Mouse (Mus musculus) embryonic facial prominence, embryonic 14.5 days (tissue): ENCODE results near the gene Ccdc187. TPM values are rescaled to one million over a fixed set of nuclear protein-coding genes. Genes with fewer than 3 reads are reported as not detected.
A peak's percentile ranks its signal among the peaks of the same experiment; 100 is the strongest.

Experiments used
- ATAC-seq: fragments of 200-750 bp; cut with Nextera tagmentation; 2 replicates; pipeline ENCODE4 v1.8.0; 2017; ENCODE audit warnings: low read depth, moderate number of reproducible peaks, moderate TSS enrichment
- DNase-seq: peaks from one replicate; pipeline ENCODE4 v3.0.0-alpha.2; 2015; ENCODE audit warnings: low spot score
- H3K27ac ChIP-seq: fragments of 300-500 bp; sonication (generic); replicated peaks from 2 replicates; pipeline ENCODE4 v1.5.1; 2014; ENCODE audit warnings: low read depth, mild to moderate bottlenecking, low read length, moderate library complexity
- H3K27me3 ChIP-seq: fragments of 300-500 bp; sonication (generic); replicated peaks from 2 replicates; pipeline ENCODE4 v1.6.1; 2014; ENCODE audit warnings: low read length; ENCODE audit not compliant: control insufficient read depth, insufficient read depth
- H3K36me3 ChIP-seq: fragments of 300-500 bp; sonication (generic); 2 replicates; pipeline ENCODE4 v1.6.1; 2014; ENCODE audit warnings: low read length, mixed read lengths; ENCODE audit not compliant: control insufficient read depth, insufficient read depth
- H3K4me1 ChIP-seq: fragments of 300-500 bp; sonication (generic); 2 replicates; pipeline ENCODE4 v1.6.1; 2014; ENCODE audit warnings: antibody characterized with exemption, low read length; ENCODE audit not compliant: control insufficient read depth, insufficient read depth
- H3K4me2 ChIP-seq: fragments of 300-500 bp; sonication (generic); 2 replicates; pipeline ENCODE4 v1.6.1; 2014; ENCODE audit warnings: low read depth, mild to moderate bottlenecking, low read length, moderate library complexity, mixed read lengths
- H3K4me3 ChIP-seq: fragments of 300-500 bp; sonication (generic); 2 replicates; pipeline ENCODE4 v1.5.1; 2014; ENCODE audit warnings: low read depth, mild to moderate bottlenecking, low read length
- H3K9ac ChIP-seq: fragments of 300-500 bp; sonication (generic); 2 replicates; pipeline ENCODE4 v1.6.1; 2014; ENCODE audit warnings: low read depth, mild to moderate bottlenecking, low read length, moderate library complexity, mixed read lengths
- H3K9me3 ChIP-seq: fragments of 300-500 bp; sonication (generic); 2 replicates; pipeline ENCODE4 v1.6.1; 2016; ENCODE audit warnings: low read length; ENCODE audit not compliant: control insufficient read depth
- WGBS: fragments of 180-500 bp; shearing (Covaris S2); extraction: QIAGEN DNeasy Blood & Tissue Kit; methylation state at CpG from one replicate; pipeline ENCODE4 v1.1.7; 2014; 5-methylcytosine and 5-hydroxymethylcytosine counted together
- polyA plus RNA-seq: library from polyadenylated mRNA; unstranded; fragments of >200 nt; fragmentation: Nextera tagmentation; extraction: Ambion mirVana; gene quantifications from 2 replicates; pipeline ENCODE4 v1.2.1, GENCODE M21; 2014

Ccdc187 gene
- polyA plus RNA-seq, 1 experiment from 2014 or later: 0.28 TPM

GRCm38 (mm10) chr2:26317991-26318672 lies 23.8 kb upstream of the Ccdc187 start:
- Histone ChIP-seq H3K9ac (peak overlapping the region; percentile 91; the same call in 1 of the 2 replicates), H3K4me1 (peaks cover 44% of the 10 kb centered on the region), H3K9me3 (no peaks in the 10 kb centered on the region), H3K4me3 (no peak overlapping the region), H3K36me3 (peaks cover 4% of the 10 kb centered on the region; the same call in 1 of the 2 replicates), H3K27me3 (no peaks in the 10 kb centered on the region), H3K4me2 (peak overlapping the region; percentile 86; the same call in 1 of the 2 replicates), H3K27ac (no peak overlapping the region)
- WGBS: 88% methylated on average over 3 of the region's 3 CpGs
- DNase-seq: no peak
- ATAC-seq: no peak

- ATAC-seq: no peak
Measured at GRCm38 (mm10) chr2:26317371-26317770, 23.0 kb upstream of the Ccdc187 start.

DNA sequence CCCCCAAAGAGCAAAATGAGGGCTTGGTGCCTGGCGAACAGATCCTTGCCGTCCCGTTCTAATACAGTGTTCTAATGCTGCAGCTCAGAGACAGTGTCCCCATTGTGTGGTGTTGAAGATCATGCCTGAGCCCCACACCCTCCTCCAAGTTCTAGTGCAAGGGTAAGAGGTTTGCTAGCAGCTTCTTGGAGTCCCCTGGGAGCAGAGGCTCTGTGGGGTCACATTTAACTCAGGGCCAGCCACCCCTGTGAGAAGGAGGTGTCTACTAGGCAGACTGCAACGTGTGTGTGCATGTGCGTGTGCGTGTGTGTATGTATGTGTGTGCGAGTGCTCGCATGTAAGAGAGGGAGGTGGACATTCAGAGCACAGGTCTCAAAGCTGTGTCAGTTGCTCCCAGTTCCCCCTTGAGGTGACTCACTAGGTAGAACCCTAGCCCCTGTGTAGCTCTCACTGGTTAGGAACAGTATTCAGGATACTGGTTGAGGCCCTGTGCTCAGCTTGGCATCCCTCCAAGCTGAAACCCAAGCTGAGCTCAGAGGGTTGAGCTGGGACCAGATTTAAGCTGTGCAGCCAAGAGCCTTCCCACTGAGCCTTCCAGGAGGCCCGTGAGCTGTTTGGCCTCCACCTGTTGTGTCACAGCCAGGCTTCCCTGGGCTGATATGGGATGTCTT lies 22.4 kb upstream of the Ccdc187 start:
- H3K36me3 ChIP-seq: no peaks in the 10 kb centered on the region; the same call in 1 of the 2 replicates
- WGBS: 36% methylated on average over 9 of the region's 9 CpGs
- peaks cover 44% of the 10 kb centered on the region for H3K4me1 ChIP-seq
- peak overlapping the region; percentile 91 for H3K9ac ChIP-seq
- DNase-seq (peak; percentile 91), ATAC-seq (peak; percentile 66)
- H3K27ac ChIP-seq: peak overlapping the region; percentile 95
- H3K27me3 ChIP-seq: no peaks in the 10 kb centered on the region
- peak overlapping the region; percentile 74 for H3K4me3 ChIP-seq
- H3K4me2 ChIP-seq: peak overlapping the region; percentile 86
- no peaks in the 10 kb centered on the region for H3K9me3 ChIP-seq

More at GRCm38 (mm10) chr2:26317371-26317770, 23.0 kb upstream of the Ccdc187 start:
- Histone ChIP-seq H3K27me3 (no peaks in the 10 kb centered on the region), H3K4me3 (peak overlapping the region; percentile 74; the same call in 1 of the 2 replicates), H3K27ac (peak overlapping the region; percentile 95; the same call in 1 of the 2 replicates), H3K36me3 (no peaks in the 10 kb centered on the region; the same call in 1 of the 2 replicates), H3K9me3 (no peaks in the 10 kb centered on the region), H3K4me1 (peaks cover 44% of the 10 kb centered on the region), H3K9ac (peak overlapping the region; percentile 91), H3K4me2 (peak overlapping the region; percentile 86)
- WGBS: 51% methylated on average over 3 of the region's 3 CpGs
- no peak for DNase-seq

GRCm38 (mm10) chr2:26315925-26316311 lies 21.6 kb upstream of the Ccdc187 start:
- Histone ChIP-seq H3K36me3 (no peaks in the 10 kb centered on the region), H3K4me2 (peak overlapping the region; percentile 86), H3K9ac (peak overlapping the region; percentile 91), H3K27ac (peak overlapping the region; percentile 95), H3K4me3 (peak overlapping the region; percentile 74), H3K4me1 (peaks cover 44% of the 10 kb centered on the region), H3K9me3 (no peaks in the 10 kb centered on the region), H3K27me3 (no peaks in the 10 kb centered on the region)
- DNase-seq (peak; percentile 74), ATAC-seq (peak; percentile 16)
- 3% methylated on average over 10 of the region's 11 CpGs for WGBS

DNA sequence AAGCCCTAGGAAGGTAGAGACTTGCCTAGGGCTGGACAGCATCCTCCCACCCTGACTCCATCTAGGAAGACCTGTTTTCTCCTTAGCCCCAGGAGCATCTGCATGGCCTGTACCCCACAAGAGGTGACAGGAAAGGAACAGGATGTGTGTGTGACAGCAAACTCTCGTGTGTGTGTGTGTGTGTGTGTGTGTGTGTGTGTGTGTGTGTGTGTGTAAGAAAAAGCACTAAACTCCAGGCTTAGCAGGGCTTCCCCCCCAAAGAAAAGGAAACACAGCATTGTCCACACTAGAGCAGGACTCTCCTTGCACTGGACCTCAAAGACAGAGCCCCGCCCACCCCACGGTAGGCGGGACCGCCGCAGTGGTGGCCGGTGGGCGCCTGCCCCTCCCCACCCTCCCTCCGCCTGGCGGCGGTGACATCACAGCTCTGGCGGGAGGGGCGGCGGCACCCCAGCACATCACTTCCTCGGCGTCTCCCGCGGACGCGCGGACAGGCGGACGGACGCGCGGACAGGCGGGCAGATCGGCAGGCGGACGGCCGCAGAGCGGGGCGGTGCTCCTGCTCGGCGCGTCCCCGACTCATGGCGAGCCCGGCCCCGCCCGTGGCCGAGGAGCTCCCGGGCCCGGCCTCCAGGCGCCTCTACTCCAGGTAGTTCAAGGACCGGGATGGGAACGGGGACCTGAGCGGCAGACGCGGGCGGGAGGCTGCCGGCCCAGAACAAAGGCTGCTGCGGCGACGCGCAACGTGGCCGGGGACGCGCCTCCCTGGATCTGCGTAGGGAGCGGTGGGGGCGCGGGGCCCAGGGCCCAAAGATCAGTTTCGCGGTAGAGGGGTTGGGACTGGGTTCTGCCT lies 20.9 kb upstream of the Ccdc187 start, which contains the start of gene Gpsm1:
Gpsm1 (plus strand) TSS at position 444 of the 853 bp plus-strand sequence.
- 1% methylated on average over 12 of the region's 66 CpGs for WGBS
- H3K9ac ChIP-seq: peak within 1 kb of the TSS; percentile 91

GRCm38 (mm10) chr2:26314281-26315071 lies 20.1 kb upstream of the Ccdc187 start:
- peak overlapping the region; percentile 74 for H3K4me3 ChIP-seq
- H3K9me3 ChIP-seq: no peaks in the 10 kb centered on the region
- peak overlapping the region; percentile 86 for H3K4me2 ChIP-seq
- peaks cover 54% of the 10 kb centered on the region for H3K4me1 ChIP-seq
- peak overlapping the region; percentile 95 for H3K27ac ChIP-seq
- H3K9ac ChIP-seq: peak overlapping the region; percentile 91
- ATAC-seq (peak; percentile 7; the same call in 1 of the 2 replicates), DNase-seq (peak; percentile 92)
- no peaks in the 10 kb centered on the region for H3K27me3 ChIP-seq
- H3K36me3 ChIP-seq: no peaks in the 10 kb centered on the region
- WGBS: 18% methylated on average over 13 of the region's 13 CpGs

More for the DNA sequence above, 20.9 kb upstream of the Ccdc187 start, which contains the start of gene Gpsm1:
- DNase-seq: peak; percentile 92
- Histone ChIP-seq H3K27me3 (no peaks in the 10 kb centered on the region), H3K4me1 (peaks cover 46% of the 10 kb centered on the region), H3K9me3 (no peaks in the 10 kb centered on the region), H3K36me3 (no peaks in the 10 kb centered on the region), H3K27ac (peak within 1 kb of the TSS; percentile 95), H3K4me2 (peak within 1 kb of the TSS; percentile 86), H3K4me3 (peak within 1 kb of the TSS; percentile 74)
- peak; percentile 74 for ATAC-seq

GRCm38 (mm10) chr2:26313394-26313793 lies 19.0 kb upstream of the Ccdc187 start:
- H3K4me2 ChIP-seq: no peak overlapping the region
- 79% methylated on average over 1 of the region's 1 CpGs for WGBS
- ATAC-seq: no peak

More at GRCm38 (mm10) chr2:26313394-26313793, 19.0 kb upstream of the Ccdc187 start:
- H3K4me3 ChIP-seq: no peak overlapping the region
- DNase-seq: no peak
- no peak overlapping the region for H3K9ac ChIP-seq
- H3K4me1 ChIP-seq: peaks cover 55% of the 10 kb centered on the region
- no peaks in the 10 kb centered on the region for H3K27me3 ChIP-seq
- H3K27ac ChIP-seq: 0 out of 2 replicates have a peak overlapping the region, but pooled peaks have one; percentile 25
- H3K36me3 ChIP-seq: no peaks in the 10 kb centered on the region
- H3K9me3 ChIP-seq: no peaks in the 10 kb centered on the region
